Mouse (Mus musculus): ENCODE data around the gene Klhl29.

Gene Klhl29

GRCm38 (mm10) chr12:5250042-5250441, 125.4 kb downstream of the Klhl29 start:
- DNase-seq = peak; percentile 91

- DNase-seq = no peak
Observed at GRCm38 (mm10) chr12:5249068-5249467, 126.4 kb downstream of the Klhl29 start.

- DNase-seq = no peak
Observed at GRCm38 (mm10) chr12:5247505-5247904, 128.0 kb downstream of the Klhl29 start.

GRCm38 (mm10) chr12:5246721-5247341, 128.7 kb downstream of the Klhl29 start:
- DNase-seq = no peak

- no peak for DNase-seq
Observed at GRCm38 (mm10) chr12:5246193-5246621, 129.3 kb downstream of the Klhl29 start.

GRCm38 (mm10) chr12:5245207-5245597, 130.3 kb downstream of the Klhl29 start:
- no peak for DNase-seq

GRCm38 (mm10) chr12:5244431-5245206, 130.9 kb downstream of the Klhl29 start:
- DNase-seq = no peak

GRCm38 (mm10) chr12:5243867-5244266, 131.6 kb downstream of the Klhl29 start:
- DNase-seq = no peak

GRCm38 (mm10) chr12:5243449-5243848, 132.0 kb downstream of the Klhl29 start:
- DNase-seq = no peak

- DNase-seq = no peak
Observed at GRCm38 (mm10) chr12:5242551-5243330, 132.7 kb downstream of the Klhl29 start.

- no peak for DNase-seq
Observed at GRCm38 (mm10) chr12:5239451-5240245, 135.8 kb downstream of the Klhl29 start.

GRCm38 (mm10) chr12:5237078-5237477, 138.4 kb downstream of the Klhl29 start:
- peak; percentile 48 for DNase-seq

- no peak for DNase-seq
Observed at GRCm38 (mm10) chr12:5235596-5235995, 139.9 kb downstream of the Klhl29 start.

GRCm38 (mm10) chr12:5230504-5230903, 145.0 kb downstream of the Klhl29 start:
- DNase-seq = no peak

- DNase-seq = no peak
Observed at GRCm38 (mm10) chr12:5226676-5227654, 148.5 kb downstream of the Klhl29 start.

GRCm38 (mm10) chr12:5223595-5223994, 151.9 kb downstream of the Klhl29 start:
- DNase-seq = no peak

GRCm38 (mm10) chr12:5222439-5223202, 152.9 kb downstream of the Klhl29 start:
- no peak for DNase-seq

- DNase-seq = no peak
Observed at GRCm38 (mm10) chr12:5219913-5220575, 155.4 kb downstream of the Klhl29 start.

- DNase-seq = peak; percentile 33
Observed at GRCm38 (mm10) chr12:5215836-5216747, 159.4 kb downstream of the Klhl29 start.
